Mouse (Mus musculus): ENCODE measurements around the gene Tgfbr3l. TPM values are rescaled to one million over a fixed set of nuclear protein-coding genes. Genes with fewer than 3 reads are reported as not detected.
"Not testable (repeated sequence)": the region's sequence is repeated elsewhere in the genome, so short reads cannot be mapped to it uniquely, and the experiment has no call there.

The Tgfbr3l gene
- polyA plus RNA-seq, 1 experiment from 2014 or later = 1.1 TPM

DNA sequence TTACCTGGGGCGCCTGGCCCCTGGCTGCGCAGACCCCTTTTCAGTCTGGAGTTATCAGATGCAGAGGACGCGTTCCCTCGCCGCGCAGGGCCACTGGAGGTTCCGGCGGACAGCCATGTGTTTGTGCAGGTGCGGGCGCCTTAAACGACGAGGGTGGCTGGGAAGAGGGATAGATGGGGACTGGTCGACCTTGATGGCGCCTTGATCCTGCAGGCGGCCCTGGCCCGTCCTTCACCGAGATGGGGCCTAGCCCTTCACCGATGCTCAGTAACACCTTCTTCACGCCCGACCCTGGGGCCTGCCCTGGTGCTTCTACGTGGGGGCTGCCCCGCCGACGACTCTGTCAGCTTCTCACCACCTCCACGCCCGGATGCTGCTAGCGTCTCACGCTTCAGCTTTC lies 1.2 kb downstream of the Tgfbr3l start:
- H3K4me2 ChIP-seq (ENCODE audit: low read depth, low read length) = no peak overlapping the region
- H3K27me3 ChIP-seq (ENCODE audit: control insufficient read depth, insufficient read depth, low read depth, low read length) = no peaks in the 10 kb centered on the region
- no peaks in the 10 kb centered on the region for H3K9me3 ChIP-seq (replicated peaks; ENCODE audit: control insufficient read depth, low read length)
- H3K27ac ChIP-seq (ENCODE audit: low read length) = no peak overlapping the region
- no peak for ATAC-seq (ENCODE audit: low read depth)
- peaks cover 18% of the 10 kb centered on the region for H3K4me1 ChIP-seq (ENCODE audit: control insufficient read depth, low read depth, low read length)
- peaks cover 13% of the 10 kb centered on the region for H3K36me3 ChIP-seq (ENCODE audit: control insufficient read depth, insufficient read depth)
- no peak overlapping the region for H3K4me3 ChIP-seq (ENCODE audit: low read depth, low read length)
- 55% methylated on average over 29 of the region's 29 CpGs for WGBS (ENCODE audit: insufficient replicate concordance)
- no peak overlapping the region for H3K9ac ChIP-seq (ENCODE audit: low read depth, low read length)

DNA sequence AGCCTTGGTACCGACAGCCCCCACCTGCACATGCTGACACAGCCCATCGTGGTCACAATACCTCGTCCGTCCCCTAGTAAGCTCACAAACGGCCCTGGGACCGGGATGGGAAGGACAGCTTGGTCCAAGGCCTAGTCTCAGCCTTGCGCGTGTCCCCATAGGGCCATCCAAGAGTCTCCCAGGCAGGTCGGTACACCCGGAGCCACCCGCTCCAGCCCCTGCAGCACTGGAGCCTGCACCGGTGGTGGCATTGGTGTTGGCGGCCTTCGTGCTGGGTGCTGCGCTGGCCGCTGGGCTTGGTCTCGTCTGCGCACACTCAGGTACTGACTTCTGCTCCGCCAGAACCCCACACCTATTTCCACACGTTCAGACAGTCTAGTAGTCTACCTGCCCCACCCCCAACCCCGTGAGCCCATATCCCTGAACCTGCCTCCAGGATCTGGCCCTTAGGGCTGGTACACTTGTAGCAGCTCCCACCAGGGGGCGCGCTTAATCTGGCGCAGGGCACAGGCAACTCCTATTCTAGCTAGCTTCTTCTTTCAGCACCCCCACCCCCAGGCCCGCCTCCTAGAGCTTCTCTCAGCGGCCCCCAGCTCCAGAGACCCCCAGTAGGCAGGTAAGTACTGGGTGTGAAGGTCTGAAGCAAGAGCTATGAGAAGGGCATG lies 2.4 kb downstream of the Tgfbr3l start:
- ATAC-seq (ENCODE audit: low read depth) = no peak
- 39% methylated on average over 26 of the region's 26 CpGs for WGBS (ENCODE audit: insufficient replicate concordance)
- no peaks in the 10 kb centered on the region for H3K27me3 ChIP-seq (ENCODE audit: control insufficient read depth, insufficient read depth, low read depth, low read length)
- no peak overlapping the region for H3K4me3 ChIP-seq (ENCODE audit: low read depth, low read length)
- H3K36me3 ChIP-seq (ENCODE audit: control insufficient read depth, insufficient read depth) = peaks cover 11% of the 10 kb centered on the region
- no peaks in the 10 kb centered on the region for H3K9me3 ChIP-seq (replicated peaks; ENCODE audit: control insufficient read depth, low read length)
- peaks cover 19% of the 10 kb centered on the region for H3K4me1 ChIP-seq (ENCODE audit: control insufficient read depth, low read depth, low read length)
- H3K9ac ChIP-seq (ENCODE audit: low read depth, low read length) = no peak overlapping the region
- H3K4me2 ChIP-seq (ENCODE audit: low read depth, low read length) = no peak overlapping the region
- H3K27ac ChIP-seq (ENCODE audit: low read length) = no peak overlapping the region

DNA sequence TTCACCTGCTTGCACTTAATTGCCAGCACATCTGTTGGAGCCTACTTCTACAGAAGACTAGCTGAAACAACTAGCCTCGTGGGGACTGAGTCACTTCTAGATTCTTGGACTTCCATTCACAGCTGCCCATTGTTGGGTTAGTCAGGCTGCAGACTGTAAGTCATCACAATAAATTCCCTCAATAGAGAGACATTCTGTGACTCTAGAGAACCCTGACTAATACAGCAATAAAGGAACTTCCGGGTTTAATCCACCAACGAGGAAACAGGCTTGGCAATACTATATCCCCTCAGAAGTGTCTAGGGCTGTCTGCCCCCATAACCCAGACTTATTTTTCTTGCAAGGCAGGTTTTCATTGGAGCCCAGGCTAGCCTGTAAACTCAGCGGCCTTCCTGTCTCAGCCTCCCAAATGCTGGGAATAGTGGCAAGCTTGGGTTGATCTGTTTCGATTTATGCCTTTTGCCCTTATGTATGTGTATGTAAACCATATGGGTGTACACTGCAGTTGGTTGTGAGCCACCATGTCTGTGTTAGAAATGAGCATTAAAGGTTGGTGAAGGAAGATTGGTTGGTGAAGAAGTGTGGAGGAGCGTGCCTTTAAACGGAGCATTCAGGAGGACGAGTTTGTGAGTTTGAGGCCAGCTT lies 4.2 kb downstream of the Tgfbr3l start:
- peaks cover 17% of the 10 kb centered on the region for H3K4me1 ChIP-seq (ENCODE audit: control insufficient read depth, low read depth, low read length)
- no peaks in the 10 kb centered on the region for H3K9me3 ChIP-seq (replicated peaks; ENCODE audit: control insufficient read depth, low read length)
- peak overlapping the region; percentile 92 for H3K4me2 ChIP-seq (ENCODE audit: low read depth, low read length)
- no peaks in the 10 kb centered on the region for H3K27me3 ChIP-seq (ENCODE audit: control insufficient read depth, insufficient read depth, low read depth, low read length)
- WGBS (ENCODE audit: insufficient replicate concordance) = 33% methylated on average over 8 of the region's 8 CpGs
- peak overlapping the region; percentile 97 for H3K9ac ChIP-seq (ENCODE audit: low read depth, low read length)
- 0 out of 2 replicates have a peak overlapping the region, but pooled peaks have one; percentile 12 for H3K27ac ChIP-seq (ENCODE audit: low read length)
- ATAC-seq (ENCODE audit: low read depth) = no peak
- H3K4me3 ChIP-seq (ENCODE audit: low read depth, low read length) = peak overlapping the region; percentile 98
- H3K36me3 ChIP-seq (ENCODE audit: control insufficient read depth, insufficient read depth) = peaks cover 3% of the 10 kb centered on the region; the same call in 1 of the 2 replicates

DNA sequence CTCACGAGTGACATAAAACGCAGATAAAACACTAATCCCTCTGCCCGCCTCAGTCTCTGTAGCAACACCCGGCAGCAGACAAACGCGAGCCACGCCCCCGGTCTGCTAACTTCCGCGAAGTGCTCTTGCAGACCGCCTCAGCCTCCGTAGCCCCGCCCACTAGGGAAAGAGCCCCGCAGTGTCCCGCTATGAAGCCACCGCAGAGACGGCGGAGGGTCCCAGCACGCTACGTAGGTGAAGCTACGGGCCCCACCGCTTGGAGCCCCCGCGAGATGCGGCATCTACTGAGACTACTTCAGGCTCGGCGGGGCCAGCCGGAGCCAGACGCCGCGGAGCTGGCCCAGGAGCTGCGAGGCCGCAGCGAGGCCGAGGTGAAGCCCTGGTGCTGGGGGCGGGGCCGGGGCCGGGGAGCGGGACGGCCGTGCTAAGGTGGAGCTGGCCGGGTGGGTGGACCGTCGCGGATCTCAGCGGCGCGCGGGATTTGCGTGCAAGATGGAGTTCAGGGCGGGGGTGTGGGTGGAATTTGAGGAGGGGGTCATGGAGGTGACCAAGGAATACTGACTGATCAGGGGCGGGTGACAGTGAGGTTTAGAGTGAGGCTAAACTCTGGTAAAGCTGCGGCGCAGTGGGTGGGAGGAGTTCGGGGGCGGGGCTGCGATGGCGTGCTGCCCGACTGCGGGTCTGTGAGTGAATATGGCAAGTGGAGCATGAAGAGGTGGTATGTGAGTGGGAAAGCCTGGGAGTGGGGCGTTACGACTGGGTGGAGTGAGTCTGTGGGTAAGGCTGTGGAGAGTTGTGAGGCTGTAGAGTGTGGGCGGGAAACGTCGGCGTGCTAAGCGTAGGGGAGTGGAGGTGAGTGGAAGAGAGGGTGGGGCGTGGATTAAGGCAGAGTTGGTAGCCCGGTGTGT lies 5.2 kb downstream of the Tgfbr3l start, which contains the start of gene Snapc2:
Gene Snapc2, plus strand, starts transcription at position 147 of the 908 bp plus-strand sequence.
- H3K4me1 ChIP-seq (ENCODE audit: control insufficient read depth, low read depth, low read length) = peaks cover 17% of the 10 kb centered on the region
- peak; percentile 93 for ATAC-seq (ENCODE audit: low read depth)
- under 1% methylated on average over 69 of the region's 69 CpGs for WGBS (ENCODE audit: insufficient replicate concordance)

DNA sequence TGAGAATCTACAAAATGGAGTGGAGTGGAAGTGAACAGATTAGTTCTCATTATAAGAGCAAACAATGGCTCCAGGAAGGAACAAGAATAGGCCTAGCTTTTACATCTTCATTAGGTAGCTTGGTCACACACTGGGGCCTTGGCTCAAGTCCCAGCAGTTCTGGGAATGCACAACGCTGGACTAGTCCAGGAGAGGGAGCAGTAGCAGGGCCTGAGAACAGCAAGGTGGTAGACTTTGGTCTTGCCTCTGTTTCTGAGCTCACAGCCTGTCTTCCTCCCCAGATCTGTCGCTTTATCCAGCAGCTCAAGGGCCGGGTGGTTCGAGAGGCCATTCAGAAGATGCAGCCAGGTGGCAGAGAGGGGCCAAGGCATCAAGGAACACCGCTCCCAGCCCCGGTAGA lies 6.0 kb downstream of the Tgfbr3l start:
- Histone ChIP-seq H3K9me3 (replicated peaks; ENCODE audit: control insufficient read depth, low read length) (no peaks in the 10 kb centered on the region), H3K4me2 (ENCODE audit: low read depth, low read length) (peak overlapping the region; percentile 92), H3K36me3 (ENCODE audit: control insufficient read depth, insufficient read depth) (peaks cover 3% of the 10 kb centered on the region; the same call in 1 of the 2 replicates), H3K9ac (ENCODE audit: low read depth, low read length) (0 out of 2 replicates have a peak overlapping the region, but pooled peaks have one; percentile 14), H3K4me3 (ENCODE audit: low read depth, low read length) (peak overlapping the region; percentile 98; the same call in 1 of the 2 replicates), H3K4me1 (ENCODE audit: control insufficient read depth, low read depth, low read length) (peaks cover 26% of the 10 kb centered on the region), H3K27me3 (ENCODE audit: control insufficient read depth, insufficient read depth, low read depth, low read length) (no peaks in the 10 kb centered on the region), H3K27ac (ENCODE audit: low read length) (no peak overlapping the region)
- WGBS (ENCODE audit: insufficient replicate concordance) = 80% methylated on average over 6 of the region's 6 CpGs
- no peak for ATAC-seq (ENCODE audit: low read depth)

More for the DNA sequence above, 5.2 kb downstream of the Tgfbr3l start, which contains the start of gene Snapc2:
- Histone ChIP-seq H3K27me3 (ENCODE audit: control insufficient read depth, insufficient read depth, low read depth, low read length) (no peaks in the 10 kb centered on the region), H3K4me3 (ENCODE audit: low read depth, low read length) (peak within 1 kb of the TSS; percentile 98), H3K36me3 (ENCODE audit: control insufficient read depth, insufficient read depth) (peaks cover 3% of the 10 kb centered on the region; the same call in 1 of the 2 replicates), H3K9ac (ENCODE audit: low read depth, low read length) (peak within 1 kb of the TSS; percentile 97), H3K27ac (ENCODE audit: low read length) (peak within 1 kb of the TSS; percentile 86), H3K4me2 (ENCODE audit: low read depth, low read length) (peak within 1 kb of the TSS; percentile 92), H3K9me3 (replicated peaks; ENCODE audit: control insufficient read depth, low read length) (no peaks in the 10 kb centered on the region)

DNA sequence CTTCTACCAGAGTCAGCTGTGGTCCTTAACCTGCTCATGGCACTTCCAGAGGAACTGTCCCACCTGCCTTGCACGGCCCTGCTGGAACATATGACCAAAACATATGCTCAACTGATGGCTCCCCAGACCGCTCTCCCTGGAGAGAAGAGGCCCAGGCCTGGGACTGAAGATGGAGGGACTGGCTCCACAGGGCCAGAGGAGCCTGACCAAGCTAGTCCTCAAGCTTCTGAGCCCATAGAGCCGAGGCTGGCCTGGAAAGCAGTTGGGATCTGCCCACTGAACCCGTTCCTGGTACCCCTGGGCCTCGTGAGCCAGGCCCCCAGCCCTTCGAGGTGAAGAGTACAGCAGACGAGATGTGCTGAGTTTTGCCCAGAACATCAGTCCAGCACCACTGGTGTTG lies 7.5 kb downstream of the Tgfbr3l start:
- H3K4me1 ChIP-seq (ENCODE audit: control insufficient read depth, low read depth, low read length) = peaks cover 29% of the 10 kb centered on the region

DNA sequence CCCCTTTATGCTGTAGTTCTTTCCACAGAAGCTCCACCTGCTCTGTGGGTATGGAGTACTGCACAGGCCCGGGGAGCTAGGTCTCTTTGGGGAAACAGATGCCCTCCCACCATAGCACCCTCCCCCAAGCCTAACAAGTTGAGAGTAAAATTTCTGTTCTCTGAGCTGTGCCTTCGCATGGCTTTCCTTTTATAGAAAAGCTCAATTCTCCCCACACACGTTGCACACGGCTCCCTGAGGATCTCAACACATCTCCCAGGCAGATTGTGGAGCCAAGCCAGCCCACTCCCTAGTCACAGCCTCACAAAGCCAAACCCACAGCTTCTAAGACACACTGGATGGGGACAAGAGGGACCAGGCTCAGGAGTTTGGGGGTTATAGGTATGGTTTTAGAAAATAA lies 8.9 kb downstream of the Tgfbr3l start:
- Histone ChIP-seq H3K4me2 (ENCODE audit: low read depth, low read length) (no peak overlapping the region), H3K9ac (ENCODE audit: low read depth, low read length) (no peak overlapping the region), H3K27me3 (ENCODE audit: control insufficient read depth, insufficient read depth, low read depth, low read length) (no peaks in the 10 kb centered on the region), H3K9me3 (replicated peaks; ENCODE audit: control insufficient read depth, low read length) (no peaks in the 10 kb centered on the region), H3K36me3 (ENCODE audit: control insufficient read depth, insufficient read depth) (peaks cover 3% of the 10 kb centered on the region), H3K27ac (ENCODE audit: low read length) (no peak overlapping the region), H3K4me1 (ENCODE audit: control insufficient read depth, low read depth, low read length) (peaks cover 29% of the 10 kb centered on the region), H3K4me3 (ENCODE audit: low read depth, low read length) (no peak overlapping the region)
- 66% methylated on average over 4 of the region's 4 CpGs for WGBS (ENCODE audit: insufficient replicate concordance)
- ATAC-seq (ENCODE audit: low read depth) = no peak

More for the DNA sequence above, 7.5 kb downstream of the Tgfbr3l start:
- ATAC-seq (ENCODE audit: low read depth); H3K27me3 ChIP-seq (ENCODE audit: control insufficient read depth, insufficient read depth, low read depth, low read length); H3K4me2 ChIP-seq (ENCODE audit: low read depth, low read length); H3K9me3 ChIP-seq (replicated peaks; ENCODE audit: control insufficient read depth, low read length); H3K9ac ChIP-seq (ENCODE audit: low read depth, low read length); H3K4me3 ChIP-seq (ENCODE audit: low read depth, low read length); H3K36me3 ChIP-seq (ENCODE audit: control insufficient read depth, insufficient read depth); H3K27ac ChIP-seq (ENCODE audit: low read length): not testable (repeated sequence)
- 69% methylated on average over 7 of the region's 7 CpGs for WGBS (ENCODE audit: insufficient replicate concordance)

DNA sequence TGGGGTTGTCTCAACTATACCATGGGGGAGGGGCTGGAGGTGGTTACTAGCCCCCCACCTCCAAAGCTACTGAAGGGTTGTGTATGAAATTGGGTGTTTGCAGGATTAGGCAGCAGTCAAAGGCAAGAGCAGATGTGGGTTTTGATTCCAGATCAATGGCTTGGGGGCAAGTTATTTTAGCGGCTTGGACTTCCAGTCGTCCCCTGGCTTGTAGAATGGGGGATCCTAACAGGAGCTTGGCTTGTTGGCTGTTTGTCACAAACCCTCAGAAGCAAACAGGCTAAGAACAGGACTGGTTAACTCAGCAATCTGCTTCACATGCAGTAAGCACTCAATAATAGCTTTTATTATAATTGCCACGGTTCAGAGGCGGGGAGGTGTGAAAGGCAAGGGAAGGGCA lies 9.3 kb downstream of the Tgfbr3l start:
- no peak overlapping the region for H3K9ac ChIP-seq (ENCODE audit: low read depth, low read length)
- ATAC-seq (ENCODE audit: low read depth) = no peak
- H3K9me3 ChIP-seq (replicated peaks; ENCODE audit: control insufficient read depth, low read length) = no peaks in the 10 kb centered on the region
- no peak overlapping the region for H3K4me2 ChIP-seq (ENCODE audit: low read depth, low read length)
- peaks cover 26% of the 10 kb centered on the region for H3K4me1 ChIP-seq (ENCODE audit: control insufficient read depth, low read depth, low read length)
- 86% methylated on average over 4 of the region's 4 CpGs for WGBS (ENCODE audit: insufficient replicate concordance)
- no peaks in the 10 kb centered on the region for H3K27me3 ChIP-seq (ENCODE audit: control insufficient read depth, insufficient read depth, low read depth, low read length)
- H3K36me3 ChIP-seq (ENCODE audit: control insufficient read depth, insufficient read depth) = peaks cover 5% of the 10 kb centered on the region
- no peak overlapping the region for H3K4me3 ChIP-seq (ENCODE audit: low read depth, low read length)
- no peak overlapping the region for H3K27ac ChIP-seq (ENCODE audit: low read length)

All from liver, embryonic 16.5 days (tissue).